Mouse (Mus musculus): ENCODE results near the gene Fabp7. TPM values are rescaled to one million over a fixed set of nuclear protein-coding genes. Genes with fewer than 3 reads are reported as not detected.

Fabp7 gene
- polyA plus RNA-seq (2017; shearing (Covaris generic)): not detected

DNA sequence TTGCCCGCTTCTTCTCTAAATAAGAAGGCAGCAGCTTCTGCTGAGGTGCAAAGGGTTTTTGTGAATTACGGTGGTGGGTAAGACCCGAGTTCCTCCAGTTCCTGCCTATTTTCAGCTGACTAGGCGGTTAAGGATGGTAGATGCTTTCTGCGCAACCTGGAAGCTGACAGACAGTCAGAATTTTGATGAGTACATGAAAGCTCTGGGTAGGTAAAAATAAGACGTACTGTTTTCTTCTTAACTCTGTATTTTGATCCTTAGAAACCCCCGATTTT is at the start of gene Fabp7:
Gene Fabp7, plus strand, starts transcription at position 6 of the 275 bp plus-strand sequence.

DNA sequence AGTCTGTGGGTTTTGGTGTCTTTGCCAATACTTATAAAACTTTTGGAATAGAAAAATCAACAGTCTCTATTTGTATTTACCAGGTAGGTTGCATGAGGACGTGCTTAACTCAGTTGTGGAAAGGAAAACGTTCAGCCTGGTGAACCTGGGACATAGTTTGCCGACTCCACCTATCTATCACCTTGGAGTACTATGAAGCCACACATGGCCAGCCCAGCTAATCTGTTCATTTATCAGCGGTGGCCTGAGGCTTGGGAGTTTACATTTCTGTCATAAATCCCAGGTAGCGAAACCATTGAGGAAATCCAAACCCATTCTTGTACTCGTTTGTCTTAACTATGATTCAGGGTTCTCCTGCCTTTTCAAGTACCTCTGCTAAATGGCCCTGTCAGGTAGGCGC is 9.3 kb downstream of the Fabp7 start, which contains the start of gene Smpdl3a:
Gene Smpdl3a, plus strand, starts transcription at position 318 of the 400 bp plus-strand sequence.

Other genes with a start within 250 kb of the Fabp7 start
- 0.99 TPM for gene Pkib, start 152.9 kb upstream of the Fabp7 start, polyA plus RNA-seq (2017; shearing (Covaris generic))
- gene Smpdl3a, start 9.5 kb downstream of the Fabp7 start, polyA plus RNA-seq (2017; shearing (Covaris generic)): 283 TPM

All from activated CD4-positive, CD25-positive, alpha-beta regulatory T cell, adult 9 weeks (primary cell).